Mouse (Mus musculus) thymus, postnatal 0 days (tissue): ENCODE results near the gene Abcc10. TPM values are rescaled to one million over a fixed set of nuclear protein-coding genes. Genes with fewer than 3 reads are reported as not detected.

Experiments
- DNase-seq: peaks from one replicate; pipeline ENCODE4 v3.0.0-alpha.2; 2015; ENCODE audit warnings: low spot score
- polyA plus RNA-seq: library from polyadenylated mRNA; unstranded; fragments of >200 nt; fragmentation: Nextera tagmentation; extraction: Ambion mirVana; gene quantifications from 2 replicates; pipeline ENCODE4 v1.2.1, GENCODE M21; 2015

The Abcc10 gene
- polyA plus RNA-seq, 1 experiment from 2014 or later = 4.0 TPM

GRCm38 (mm10) chr17:46259675-46260074 lies 68.5 kb downstream of the Abcc10 start:
- no peak for DNase-seq

GRCm38 (mm10) chr17:46258279-46259053 lies 69.7 kb downstream of the Abcc10 start:
- DNase-seq = no peak

- DNase-seq = no peak
Measured at GRCm38 (mm10) chr17:46255147-46255546, 73.0 kb downstream of the Abcc10 start.

GRCm38 (mm10) chr17:46254106-46254505 lies 74.0 kb downstream of the Abcc10 start:
- DNase-seq = no peak

- DNase-seq = peak; percentile 86
Measured at GRCm38 (mm10) chr17:46253452-46254084, 74.6 kb downstream of the Abcc10 start, which contains the start of gene Lrrc73. TSS of gene Lrrc73 (plus strand) at chr17:46253531.

Other genes starting within 250 kb of the Abcc10 start
- gene Mrps18a, start 217.4 kb downstream of the Abcc10 start, polyA plus RNA-seq = 126 TPM in 2 replicates
- gene Rsph9, start 184.1 kb downstream of the Abcc10 start, polyA plus RNA-seq = 2.0 and 2.7 TPM in 2 replicates
- 61.6 and 62.3 TPM in 2 replicates for gene Mad2l1bp, start 174.8 kb downstream of the Abcc10 start, polyA plus RNA-seq
- gene Gtpbp2, start 167.3 kb downstream of the Abcc10 start, polyA plus RNA-seq = 31.4 and 37.6 TPM in 2 replicates
- 21.5 and 24.0 TPM in 2 replicates for gene Polh, start 125.7 kb downstream of the Abcc10 start, polyA plus RNA-seq
- gene Xpo5, start 125.6 kb downstream of the Abcc10 start, polyA plus RNA-seq = 25.2 and 26.8 TPM in 2 replicates
- gene Polr1c, start 80.3 kb downstream of the Abcc10 start, polyA plus RNA-seq = 69.4 and 71.2 TPM in 2 replicates
- gene Yipf3, start 80.3 kb downstream of the Abcc10 start, polyA plus RNA-seq = 119 and 124 TPM in 2 replicates
- gene Lrrc73, start 74.8 kb downstream of the Abcc10 start, polyA plus RNA-seq = 1.1 and 1.2 TPM in 2 replicates
- gene Tjap1, start 45.3 kb downstream of the Abcc10 start, polyA plus RNA-seq = 26.8 and 27.6 TPM in 2 replicates
- gene Dlk2, start 30.9 kb downstream of the Abcc10 start, polyA plus RNA-seq = 8.1 and 9.6 TPM in 2 replicates
- gene Zfp318, start 55.4 kb upstream of the Abcc10 start, polyA plus RNA-seq = 5.4 and 5.6 TPM in 2 replicates
- 294 and 308 TPM in 2 replicates for gene Crip3, start 100.6 kb upstream of the Abcc10 start, polyA plus RNA-seq
- 6.4 and 9.4 TPM in 2 replicates for gene Slc22a7, start 110.1 kb upstream of the Abcc10 start, polyA plus RNA-seq
- gene Ttbk1, start 159.3 kb upstream of the Abcc10 start, polyA plus RNA-seq = 0.08 TPM in 1 of 2 replicates, not detected in the other
- gene Dnph1, start 168.4 kb upstream of the Abcc10 start, polyA plus RNA-seq = 28.3 and 33.7 TPM in 2 replicates
- 2.5 and 2.8 TPM in 2 replicates for gene Cul9, start 218.0 kb upstream of the Abcc10 start, polyA plus RNA-seq
- 5.0 and 7.5 TPM in 2 replicates for gene Srf, start 227.8 kb upstream of the Abcc10 start, polyA plus RNA-seq